Mouse (Mus musculus) ovary, postnatal 36 days (tissue): ENCODE results near the gene Gstm4.
"Not testable (repeated sequence)": the region's sequence is repeated elsewhere in the genome, so short reads cannot be mapped to it uniquely, and the experiment has no call there.

Experiments
- DNase-seq: peaks from one replicate; pipeline ENCODE4 v3.0.0; 2022; ENCODE audit warnings: low spot score, mixed read lengths

Gstm4 gene

DNA sequence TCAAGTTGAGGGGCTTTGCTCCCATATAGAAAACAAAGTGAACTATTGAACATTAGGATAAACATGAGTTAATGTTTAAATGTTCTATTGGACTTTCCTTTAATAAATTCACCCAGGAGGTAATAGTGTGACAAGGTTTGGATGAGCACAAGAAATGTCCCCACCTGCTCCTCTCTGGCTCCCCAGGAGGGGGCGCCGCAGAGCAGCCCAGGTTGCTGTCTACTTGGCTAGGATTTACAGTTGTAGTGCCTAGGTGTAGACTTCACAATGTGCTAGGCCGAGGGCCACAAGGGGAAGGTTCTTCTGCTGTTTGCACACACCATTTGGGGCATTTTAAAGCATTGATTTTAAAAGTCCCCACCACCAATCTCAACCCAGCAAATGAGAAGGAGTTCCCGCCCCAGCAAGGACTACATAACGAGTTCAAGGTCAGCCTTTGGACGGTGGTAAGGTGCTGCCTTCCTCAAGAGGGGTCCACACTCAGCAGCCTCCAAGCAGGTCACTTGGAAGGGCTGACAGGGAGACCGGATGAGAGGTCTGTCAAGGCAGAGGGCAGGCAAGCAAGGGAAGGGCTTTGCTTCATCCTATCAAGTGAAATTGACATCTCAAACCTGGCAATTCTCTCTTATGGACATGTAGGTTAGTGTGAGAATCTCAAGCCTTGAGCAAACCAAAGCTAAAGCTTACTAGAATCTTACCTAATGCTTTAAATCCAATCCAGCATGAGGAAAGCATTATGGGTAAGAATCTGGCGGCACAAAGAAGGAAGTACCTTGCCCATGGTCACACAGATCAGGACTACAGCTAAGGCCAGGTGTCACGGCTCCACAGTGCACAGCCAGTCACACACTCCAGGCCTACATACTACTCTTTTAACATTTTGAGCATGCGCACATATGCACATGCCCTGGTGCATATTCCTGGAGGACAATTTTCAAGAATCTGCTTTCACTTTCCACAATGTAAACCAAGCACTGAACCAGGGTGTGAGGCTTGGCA, 25.9 kb upstream of the Gstm4 start:
- peak; percentile 77 for DNase-seq

DNA sequence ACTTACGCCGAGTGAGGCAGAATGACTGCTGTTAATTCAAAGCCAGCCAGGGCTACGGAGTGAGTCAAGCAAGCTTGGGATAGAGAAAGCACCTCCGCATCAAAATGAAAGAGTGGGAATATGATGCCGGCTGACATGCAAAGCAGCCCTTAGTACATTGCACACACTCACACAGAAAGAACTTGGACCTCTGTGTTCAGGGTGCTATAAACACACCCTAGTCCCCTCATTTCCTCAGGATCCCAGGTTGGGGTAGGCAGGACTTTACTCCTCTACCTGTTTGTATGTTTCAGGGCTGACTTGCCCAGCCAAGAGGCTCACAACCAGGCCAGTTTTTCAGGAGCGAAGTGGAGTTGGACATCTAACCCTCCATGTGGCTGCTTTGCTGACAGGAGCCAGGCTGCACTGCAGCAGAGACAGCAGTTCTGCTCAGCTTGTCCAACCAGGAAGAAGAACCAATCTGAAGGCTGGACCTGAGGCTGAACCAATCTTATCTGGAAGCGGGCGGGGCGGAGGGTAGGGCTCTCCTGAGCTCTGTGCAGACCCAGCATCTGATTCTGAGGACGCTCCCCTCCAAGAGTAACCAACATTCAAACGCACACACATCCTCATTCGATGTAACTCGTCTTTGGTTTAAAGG, 24.7 kb upstream of the Gstm4 start:
- peak; percentile 52 for DNase-seq

DNA sequence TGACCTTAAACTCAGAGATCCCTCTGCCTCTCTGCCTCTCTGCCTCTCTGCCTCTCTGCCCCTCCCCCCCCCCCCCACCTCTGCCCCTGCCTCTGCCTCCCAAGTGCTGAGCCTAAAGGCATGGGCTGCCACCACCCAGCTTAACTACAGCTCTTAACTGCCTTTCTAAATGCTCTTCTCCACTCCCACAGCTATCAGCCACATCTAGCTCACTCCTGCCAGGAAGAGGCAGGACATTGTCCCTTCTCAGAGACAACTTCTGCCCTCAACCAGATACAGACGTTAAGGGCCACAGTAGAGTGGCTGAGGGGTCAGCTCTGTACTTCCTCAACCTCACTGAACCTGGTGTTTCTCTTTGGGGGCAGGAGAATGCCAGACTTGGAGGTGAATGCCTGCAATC, 24.1 kb upstream of the Gstm4 start:
- DNase-seq: no peak

- DNase-seq: no peak
These were observed 22.8 kb upstream of the Gstm4 start for GRCm38 (mm10) chr3:108067370-108067934.

GRCm38 (mm10) chr3:108065551-108065950, 20.9 kb upstream of the Gstm4 start:
- DNase-seq: no peak

GRCm38 (mm10) chr3:108064672-108065071, 20.0 kb upstream of the Gstm4 start:
- DNase-seq: no peak

GRCm38 (mm10) chr3:108062648-108063047, 18.0 kb upstream of the Gstm4 start:
- DNase-seq: peak; percentile 36

DNA sequence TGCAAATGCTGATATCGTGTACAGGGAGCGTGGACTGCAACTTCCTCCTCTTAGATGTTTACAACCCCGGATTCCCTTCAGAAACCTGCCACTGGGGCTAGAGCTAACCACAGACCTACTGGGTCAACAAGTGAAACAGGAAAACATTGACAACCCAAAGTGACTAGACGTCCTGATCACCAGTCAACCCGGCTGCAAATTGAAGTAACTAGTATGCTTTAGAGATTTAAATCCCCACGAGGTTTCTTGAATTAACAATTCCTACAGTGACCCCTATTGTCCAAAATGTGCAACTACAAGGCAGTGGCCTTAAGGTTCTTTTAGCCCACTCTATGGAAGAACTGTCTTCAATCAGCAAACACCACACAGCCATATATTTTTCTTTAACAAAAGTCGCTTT, 16.7 kb upstream of the Gstm4 start:
- no peak for DNase-seq

GRCm38 (mm10) chr3:108050493-108050892, 5.8 kb upstream of the Gstm4 start:
- DNase-seq: no peak

DNA sequence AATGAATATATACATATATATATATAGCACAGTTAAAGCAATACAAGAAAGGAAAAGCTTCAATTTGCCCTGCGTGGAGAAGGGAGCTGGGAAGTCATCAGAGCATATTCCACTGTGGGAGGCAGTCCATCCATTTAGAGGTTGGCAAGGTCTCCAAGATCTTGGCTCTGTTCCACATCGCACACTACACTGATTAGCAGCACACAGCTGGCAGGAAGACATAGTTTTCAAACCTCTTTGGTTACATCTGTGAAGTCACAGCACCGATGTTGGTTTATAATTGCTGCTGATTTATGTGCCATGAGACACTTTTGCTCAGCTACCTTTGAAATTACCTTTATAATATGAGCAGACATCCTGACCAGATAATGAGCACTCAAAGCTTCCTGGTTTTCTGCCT, 3.6 kb upstream of the Gstm4 start:
- DNase-seq: no peak

GRCm38 (mm10) chr3:108046944-108047655, 2.4 kb upstream of the Gstm4 start:
- no peak for DNase-seq

GRCm38 (mm10) chr3:108033156-108033555, 11.5 kb downstream of the Gstm4 start:
- DNase-seq: no peak

DNA sequence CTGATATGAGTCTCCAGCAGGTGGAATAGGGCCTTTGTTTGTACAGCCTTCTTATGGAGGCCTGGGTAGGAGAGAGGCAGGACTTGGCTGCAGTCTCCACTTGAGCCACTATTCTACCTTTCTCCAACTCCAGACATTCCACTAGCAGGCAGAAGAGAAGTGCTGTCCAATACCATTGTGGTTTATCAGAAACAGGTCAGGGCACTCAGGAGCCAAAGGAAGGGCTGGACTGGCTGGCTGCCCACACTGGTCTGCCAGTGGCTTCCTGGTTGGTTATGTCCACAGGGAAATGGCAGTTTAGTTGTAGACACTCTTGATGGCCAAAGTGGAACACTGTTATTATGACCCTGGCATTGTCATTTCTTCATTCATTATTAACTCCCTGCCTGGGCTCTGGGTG, 12.6 kb downstream of the Gstm4 start:
- no peak for DNase-seq

GRCm38 (mm10) chr3:108028641-108029365, 15.9 kb downstream of the Gstm4 start:
- no peak for DNase-seq

DNA sequence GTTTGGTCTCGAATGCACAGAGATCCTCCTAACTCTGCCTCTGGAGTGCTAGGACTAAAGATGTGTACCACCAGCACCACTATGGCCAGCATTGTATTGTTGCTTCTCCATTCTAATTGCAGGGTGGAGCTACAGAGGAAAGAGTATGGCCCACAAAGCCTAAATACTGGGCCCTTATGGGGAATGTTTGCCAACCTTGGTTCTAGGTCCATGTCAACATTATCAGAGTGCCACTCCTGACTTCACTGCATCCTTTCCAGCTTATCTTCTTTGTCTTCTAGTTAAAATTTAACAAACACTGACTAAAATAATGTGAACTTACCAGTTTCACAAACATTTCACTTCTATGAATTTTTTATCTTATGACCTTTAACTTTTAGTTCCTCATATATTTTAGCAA, 18.1 kb downstream of the Gstm4 start:
- DNase-seq: no peak

- no peak for DNase-seq
These were observed 18.6 kb downstream of the Gstm4 start for GRCm38 (mm10) chr3:108026049-108026448.

DNA sequence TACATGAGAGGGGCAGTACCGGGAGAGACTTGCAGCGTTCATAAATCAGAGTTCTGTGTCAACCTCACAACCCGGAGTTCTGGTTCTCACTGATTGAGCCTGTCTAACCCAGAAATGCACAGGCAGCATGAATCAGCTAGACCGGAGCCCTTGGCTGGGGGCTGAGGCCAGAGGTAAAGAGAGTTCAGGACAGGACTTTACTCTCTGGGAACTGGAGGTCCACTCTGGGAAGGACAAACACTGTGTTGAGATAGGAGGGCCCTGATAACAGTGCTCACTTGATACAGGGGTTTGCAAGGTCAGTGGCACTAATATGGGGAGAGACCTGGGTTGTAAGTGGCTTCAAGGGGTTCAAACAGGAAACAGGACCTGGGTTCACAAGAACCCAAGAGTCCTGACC, 19.4 kb downstream of the Gstm4 start:
- DNase-seq: no peak

- DNase-seq: no peak
These were observed 22.0 kb downstream of the Gstm4 start for GRCm38 (mm10) chr3:108022650-108023049.

DNA sequence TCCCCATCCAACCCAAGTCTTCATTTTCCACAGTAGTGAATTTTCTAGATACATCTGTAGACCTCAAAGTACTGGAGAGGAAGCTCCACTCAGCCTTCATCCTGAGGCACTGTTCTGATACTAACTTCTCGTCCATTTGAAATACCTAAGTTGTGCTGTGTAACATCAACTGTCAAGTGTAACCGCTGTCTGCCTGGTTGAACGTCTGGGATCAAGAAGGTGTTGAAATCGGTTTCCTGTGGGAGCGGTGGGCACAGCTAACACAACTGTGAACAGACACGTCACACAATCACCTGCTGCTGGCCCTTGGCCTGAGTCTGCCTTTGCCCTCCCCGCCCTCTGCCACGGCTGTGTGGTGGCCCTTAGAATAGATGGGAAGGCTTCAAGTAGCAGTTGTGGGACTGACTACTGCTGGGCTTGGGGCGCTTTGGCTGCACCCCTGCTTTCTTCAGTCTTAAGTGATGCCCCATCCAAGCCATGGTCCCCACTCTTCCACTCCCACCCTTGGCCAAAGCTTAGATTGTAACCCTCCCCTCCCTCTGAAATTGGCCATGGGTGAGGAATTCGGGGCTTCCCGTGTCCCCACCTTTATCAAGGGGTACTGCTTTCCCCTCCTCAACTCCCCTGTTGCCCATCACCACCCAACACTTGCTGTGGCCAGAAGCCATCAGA, 24.2 kb downstream of the Gstm4 start:
- DNase-seq: not testable (repeated sequence)

DNA sequence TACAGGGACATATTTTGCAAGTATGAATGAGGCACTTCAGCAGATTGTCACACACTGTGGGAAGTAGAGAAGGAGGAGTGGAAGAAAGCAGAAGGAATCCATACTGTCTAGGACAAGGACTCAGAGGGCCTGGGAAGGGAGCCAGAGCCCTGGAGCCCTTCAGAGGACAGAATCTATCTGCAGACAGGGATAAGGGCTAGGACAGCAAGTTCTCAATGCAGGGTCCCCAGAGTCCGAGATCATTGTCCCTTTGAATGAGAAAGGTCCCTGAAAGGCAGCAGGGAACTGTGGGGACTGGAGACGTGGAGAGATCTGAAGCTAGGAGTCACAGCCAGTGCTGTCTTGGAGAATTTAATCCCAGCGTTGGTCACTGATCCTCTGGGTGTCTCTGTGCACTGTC, 25.5 kb downstream of the Gstm4 start:
- DNase-seq: not testable (repeated sequence)

GRCm38 (mm10) chr3:108018190-108018820, 26.4 kb downstream of the Gstm4 start:
- no peak for DNase-seq
